Comparison of ENCODE assay signal across 24 mouse cellular contexts in genomic region chr3:9443981-9444380, GRCm38 (mm10).
DNase-seq lines count a peak whose midpoint lies in the region; ATAC-seq lines count a peak whose summit lies in the region.
"Had no signal": no experiment of that assay in that cellular context is flagged by ENCODE, and none has a peak within 500 bp of the region (broad histone marks: within the 10 kb centered on the region; RNA-seq: fewer than 3 reads in every experiment).

No protein-coding gene starts in this region.

- H3K4me3 ChIP-seq in heart, embryonic 12.5 days, result no peak overlapping the region
- H3K4me3 ChIP-seq in heart, embryonic 15.5 days, result no peak overlapping the region
- H3K4me3 ChIP-seq in midbrain, embryonic 11.5 days (ENCODE audit: low read depth, low read length), result no peak overlapping the region
- no peak overlapping the region for H3K4me3 ChIP-seq in midbrain, embryonic 15.5 days
- H3K4me3 ChIP-seq: embryonic facial prominence, embryonic 12.5 days; embryonic facial prominence, embryonic 15.5 days; gastrocnemius, adult 2 months; heart, adult 2 months; hindbrain, embryonic 10.5 days; hindbrain, embryonic 13.5 days; intestine, embryonic 15.5 days had no signal

- peaks cover 44% of the 10 kb centered on the region for H3K4me1 ChIP-seq in heart, embryonic 12.5 days (replicated peaks)
- H3K4me1 ChIP-seq in heart, embryonic 15.5 days (replicated peaks), result peaks cover 39% of the 10 kb centered on the region
- no peaks in the 10 kb centered on the region for H3K4me1 ChIP-seq in midbrain, embryonic 11.5 days (ENCODE audit: control insufficient read depth, insufficient read depth, low read length)
- H3K4me1 ChIP-seq in midbrain, embryonic 15.5 days, result no peaks in the 10 kb centered on the region
- H3K4me1 ChIP-seq: embryonic facial prominence, embryonic 12.5 days; embryonic facial prominence, embryonic 15.5 days; hindbrain, embryonic 10.5 days; hindbrain, embryonic 13.5 days; intestine, embryonic 15.5 days had no signal

- no peak overlapping the region for H3K4me2 ChIP-seq in heart, embryonic 12.5 days
- no peak overlapping the region for H3K4me2 ChIP-seq in heart, embryonic 15.5 days
- no peak overlapping the region for H3K4me2 ChIP-seq in midbrain, embryonic 11.5 days
- no peak overlapping the region for H3K4me2 ChIP-seq in midbrain, embryonic 15.5 days
- H3K4me2 ChIP-seq: embryonic facial prominence, embryonic 12.5 days; embryonic facial prominence, embryonic 15.5 days; hindbrain, embryonic 13.5 days; intestine, embryonic 15.5 days had no signal

- no peak for DNase-seq in heart, postnatal 25 days (ENCODE audit: low spot score)
- no peak for DNase-seq in heart, adult 9 months (ENCODE audit: low spot score in 2 of 2)
- peak; percentile 49 for DNase-seq in midbrain, embryonic 11.5 days (ENCODE audit: low spot score, missing footprints)
- DNase-seq: adrenal gland, adult 2 months; adrenal gland, postnatal 14 days; cerebellum, adult 11 months; cerebellum, adult 9-11 months; forebrain, postnatal 0 days; gastrocnemius, adult 2 months; gastrocnemius, postnatal 14 days; kidney, adult 11 months; kidney, adult 8-10 months had no signal

- no peak overlapping the region for H3K9ac ChIP-seq in heart, embryonic 12.5 days
- no peak overlapping the region for H3K9ac ChIP-seq in heart, embryonic 15.5 days
- H3K9ac ChIP-seq in midbrain, embryonic 11.5 days (ENCODE audit: low read length), result no peak overlapping the region
- H3K9ac ChIP-seq in midbrain, embryonic 15.5 days, result no peak overlapping the region
- H3K9ac ChIP-seq: embryonic facial prominence, embryonic 12.5 days; embryonic facial prominence, embryonic 15.5 days; forebrain, postnatal 0 days; hindbrain, embryonic 13.5 days; intestine, embryonic 15.5 days had no signal

- no peaks in the 10 kb centered on the region for H3K9me3 ChIP-seq in heart, embryonic 12.5 days (replicated peaks)
- no peaks in the 10 kb centered on the region for H3K9me3 ChIP-seq in heart, embryonic 15.5 days (replicated peaks)
- no peaks in the 10 kb centered on the region for H3K9me3 ChIP-seq in midbrain, embryonic 11.5 days (ENCODE audit: control insufficient read depth, low read length)
- no peaks in the 10 kb centered on the region for H3K9me3 ChIP-seq in midbrain, embryonic 15.5 days
- H3K9me3 ChIP-seq: embryonic facial prominence, embryonic 12.5 days; embryonic facial prominence, embryonic 15.5 days; intestine, embryonic 15.5 days had no signal

- H3K36me3 ChIP-seq in heart, embryonic 12.5 days, result peaks cover 31% of the 10 kb centered on the region
- H3K36me3 ChIP-seq in heart, embryonic 15.5 days, result peaks cover 9% of the 10 kb centered on the region; the same call in 1 of the 2 replicates
- no peaks in the 10 kb centered on the region; the same call in 1 of the 2 replicates for H3K36me3 ChIP-seq in midbrain, embryonic 11.5 days (ENCODE audit: control insufficient read depth, insufficient read depth, low read length)
- no peaks in the 10 kb centered on the region for H3K36me3 ChIP-seq in midbrain, embryonic 15.5 days (replicated peaks)

- 90% methylated on average over 7 of the region's 7 CpGs for WGBS in heart, embryonic 12.5 days
- WGBS in heart, embryonic 15.5 days, result 91% methylated on average over 7 of the region's 7 CpGs
- 91% methylated on average over 7 of the region's 7 CpGs for WGBS in midbrain, embryonic 11.5 days
- WGBS in midbrain, embryonic 15.5 days, result 92% methylated on average over 7 of the region's 7 CpGs

- intact Hi-C loops in heart, postnatal 25 days (cut with DNase I), result no loop called here

- no peak for ATAC-seq in heart, embryonic 12.5 days (ENCODE audit: insufficient number of reproducible peaks, low FRiP score)
- no peak for ATAC-seq in heart, embryonic 15.5 days (replicated peaks; ENCODE audit: insufficient number of reproducible peaks, insufficient read depth, low FRiP score, low read depth)
- ATAC-seq in midbrain, embryonic 11.5 days (ENCODE audit: low FRiP score), result no peak
- no peak for ATAC-seq in midbrain, embryonic 15.5 days (replicated peaks)
- ATAC-seq: CD4-positive, CD25-positive, alpha-beta regulatory T cell, adult 4 months; forebrain, embryonic 14.5 days; forebrain, postnatal 0 days; hindbrain, embryonic 16.5 days; intestine, embryonic 15.5 days had no signal

- no peaks in the 10 kb centered on the region for H3K27me3 ChIP-seq in heart, embryonic 12.5 days (replicated peaks)
- no peaks in the 10 kb centered on the region for H3K27me3 ChIP-seq in heart, embryonic 15.5 days
- no peaks in the 10 kb centered on the region for H3K27me3 ChIP-seq in midbrain, embryonic 11.5 days (ENCODE audit: control insufficient read depth, insufficient read depth, low read length)
- no peaks in the 10 kb centered on the region for H3K27me3 ChIP-seq in midbrain, embryonic 15.5 days (replicated peaks)
- H3K27me3 ChIP-seq: embryonic facial prominence, embryonic 12.5 days; embryonic facial prominence, embryonic 15.5 days; hindbrain, embryonic 13.5 days; intestine, embryonic 15.5 days had no signal

- 0 out of 2 replicates have a peak overlapping the region, but pooled peaks have one; percentile 93 for H3K27ac ChIP-seq in heart, embryonic 12.5 days (ENCODE audit: poor library complexity, severe bottlenecking)
- peak overlapping the region; percentile 61 for H3K27ac ChIP-seq in heart, embryonic 15.5 days
- no peak overlapping the region for H3K27ac ChIP-seq in midbrain, embryonic 11.5 days (ENCODE audit: low read depth, low read length)
- no peak overlapping the region for H3K27ac ChIP-seq in midbrain, embryonic 15.5 days
- H3K27ac ChIP-seq: embryonic facial prominence, embryonic 12.5 days; embryonic facial prominence, embryonic 15.5 days; gastrocnemius, adult 2 months; heart, adult 2 months; hindbrain, embryonic 10.5 days; hindbrain, embryonic 13.5 days; intestine, embryonic 15.5 days had no signal

Comparison
In these comparisons a context has a peak if more than half of its experiments do, and no peak if none do; other contexts are left out.
1. H3K27ac ChIP-seq: peak in heart, embryonic 12.5 days (single experiment) and heart, embryonic 15.5 days (single experiment); none in midbrain, embryonic 11.5 days (single experiment) and midbrain, embryonic 15.5 days (single experiment).